Mouse (Mus musculus) kidney, adult 2 months (tissue): ENCODE measurements around the gene Oser1. TPM values are rescaled to one million over a fixed set of nuclear protein-coding genes. Genes with fewer than 3 reads are reported as not detected.

Source experiments
- DNase-seq: peaks from one replicate; pipeline ENCODE4 v3.0.0; 2021
- H3K27ac ChIP-seq: fragments of 200-500 bp; 2 replicates; pipeline ENCODE4 v1.5.1; 2012; ENCODE audit warnings: low read depth, low read length, control low read depth, inconsistent platforms; ENCODE audit not compliant: insufficient read depth
- H3K27me3 ChIP-seq: fragments of 200-500 bp; replicated peaks from 2 replicates; pipeline ENCODE4 v1.6.1; 2012; ENCODE audit warnings: mild to moderate bottlenecking, moderate library complexity, low read length, inconsistent platforms; ENCODE audit not compliant: control insufficient read depth, insufficient read depth
- H3K36me3 ChIP-seq: fragments of 200-500 bp; 2 replicates; pipeline ENCODE4 v1.6.1; 2012; ENCODE audit warnings: mild to moderate bottlenecking, moderate library complexity, low read length, inconsistent platforms; ENCODE audit not compliant: control insufficient read depth, insufficient read depth
- H3K4me1 ChIP-seq: fragments of 200-500 bp; 2 replicates; pipeline ENCODE4 v1.6.1; 2011; ENCODE audit warnings: low read length; ENCODE audit not compliant: control insufficient read depth, insufficient read depth
- H3K4me3 ChIP-seq: fragments of 200-500 bp; 2 replicates; pipeline ENCODE4 v1.5.1; 2011; ENCODE audit warnings: mild to moderate bottlenecking, low read depth, low read length, control low read depth; ENCODE audit not compliant: insufficient read depth
- CTCF ChIP-seq: fragments of 200-500 bp; conservative IDR thresholded peaks from 2 replicates; pipeline ENCODE4 v1.5.1; 2011; ENCODE audit warnings: low read depth, mild to moderate bottlenecking, control low read depth, low read length, moderate library complexity, mixed read lengths; ENCODE audit not compliant: insufficient read depth, insufficient read length
- POLR2A ChIP-seq: fragments of 200-500 bp; IDR thresholded peaks from one replicate; pipeline ENCODE4 v1.6.1; 2011; ENCODE audit warnings: low read depth, low read length, control low read depth
- WGBS: fragments of 180-500 bp; shearing (Covaris S2); methylation state at CpG from one replicate; pipeline ENCODE4 v1.1.7; 2018; 5-methylcytosine and 5-hydroxymethylcytosine counted together
- polyA plus RNA-seq: library from polyadenylated mRNA; depleted of rRNA; stranded (reverse); fragments of >200 nt; gene quantifications from 2 replicates; pipeline ENCODE4 v1.2.3, GENCODE M21; 2012

Oser1 gene
- polyA plus RNA-seq, 1 experiment, result 13.9 TPM

DNA sequence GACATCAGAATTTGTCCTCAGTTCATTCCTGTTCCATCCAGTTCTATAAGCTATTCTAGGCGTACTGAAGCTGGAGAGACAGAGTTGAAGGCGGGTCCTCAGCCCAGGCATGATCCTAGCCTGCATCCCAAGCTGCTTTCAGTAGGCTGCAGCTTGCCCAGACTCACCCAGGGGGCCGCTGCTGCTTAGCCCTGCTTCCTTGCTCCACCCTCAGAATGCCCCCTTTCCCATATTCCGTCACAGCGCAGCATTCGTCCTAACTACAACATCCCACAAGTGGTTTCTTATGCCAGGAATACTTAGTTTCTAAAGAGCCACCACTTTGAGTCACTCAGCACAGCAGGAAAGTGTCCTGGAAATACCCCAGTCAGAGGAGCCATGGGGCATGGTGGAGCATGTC, 29.5 kb downstream of the Oser1 start:
- no peak overlapping the region for H3K27ac ChIP-seq
- no peak overlapping the region for H3K4me3 ChIP-seq
- H3K36me3 ChIP-seq, result no peaks in the 10 kb centered on the region
- H3K4me1 ChIP-seq, result no peaks in the 10 kb centered on the region
- WGBS, result 78% methylated on average over 6 of the region's 6 CpGs
- DNase-seq, result no peak
- no peaks in the 10 kb centered on the region for H3K27me3 ChIP-seq
- TF ChIP-seq POLR2A (no peak), CTCF (no peak)

DNA sequence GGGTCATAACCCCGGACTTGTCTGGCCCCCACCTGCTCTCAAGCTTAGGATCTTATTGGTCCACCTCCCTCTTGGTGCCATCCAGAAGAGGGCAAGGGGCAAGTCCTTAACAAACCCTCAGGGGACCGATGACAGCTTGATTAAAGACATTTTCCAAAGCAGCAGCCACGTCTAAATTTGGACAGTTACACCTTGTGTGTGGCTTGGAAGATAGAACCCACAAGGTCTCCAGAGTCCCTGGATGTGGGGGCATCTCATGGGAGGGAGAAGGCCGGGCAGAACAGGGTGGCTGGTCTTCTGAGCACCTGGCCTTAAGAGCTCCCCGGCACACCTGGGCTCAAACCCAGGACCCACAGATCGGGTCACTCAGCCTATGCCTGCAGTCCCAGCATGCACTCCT, 30.5 kb downstream of the Oser1 start:
- DNase-seq, result no peak
- no peaks in the 10 kb centered on the region for H3K36me3 ChIP-seq

DNA sequence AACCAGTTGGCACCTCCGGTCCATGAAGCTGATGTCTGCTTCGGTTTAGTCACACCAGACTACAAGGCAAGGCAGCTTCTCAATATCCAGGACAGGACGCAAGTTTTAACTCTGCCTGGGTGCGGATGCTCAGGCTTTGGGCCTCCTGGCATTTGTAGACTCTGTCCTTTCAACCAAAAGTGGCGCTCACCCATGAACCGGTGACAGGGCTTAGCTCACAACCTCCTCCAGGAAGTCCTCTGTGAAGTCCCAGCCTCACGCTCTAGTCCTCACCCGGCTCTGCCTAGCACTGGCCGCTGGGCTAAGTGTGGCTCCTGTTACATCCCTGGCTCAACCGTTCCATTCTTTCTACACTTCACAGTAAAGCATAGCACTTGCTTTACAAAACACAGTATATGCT, 31.3 kb downstream of the Oser1 start:
- no peaks in the 10 kb centered on the region for H3K4me1 ChIP-seq
- H3K27me3 ChIP-seq, result no peaks in the 10 kb centered on the region
- H3K36me3 ChIP-seq, result no peaks in the 10 kb centered on the region
- WGBS, result 89% methylated on average over 10 of the region's 10 CpGs
- TF ChIP-seq POLR2A (no peak), CTCF (no peak)
- H3K4me3 ChIP-seq, result no peak overlapping the region
- H3K27ac ChIP-seq, result no peak overlapping the region
- DNase-seq, result no peak

More for the DNA sequence above, 30.5 kb downstream of the Oser1 start:
- H3K4me3 ChIP-seq, result no peak overlapping the region
- no peaks in the 10 kb centered on the region for H3K27me3 ChIP-seq
- H3K4me1 ChIP-seq, result no peaks in the 10 kb centered on the region
- no peak for TF ChIP-seq CTCF
- no peak for TF ChIP-seq POLR2A
- WGBS, result 68% methylated on average over 6 of the region's 6 CpGs
- no peak overlapping the region for H3K27ac ChIP-seq

DNA sequence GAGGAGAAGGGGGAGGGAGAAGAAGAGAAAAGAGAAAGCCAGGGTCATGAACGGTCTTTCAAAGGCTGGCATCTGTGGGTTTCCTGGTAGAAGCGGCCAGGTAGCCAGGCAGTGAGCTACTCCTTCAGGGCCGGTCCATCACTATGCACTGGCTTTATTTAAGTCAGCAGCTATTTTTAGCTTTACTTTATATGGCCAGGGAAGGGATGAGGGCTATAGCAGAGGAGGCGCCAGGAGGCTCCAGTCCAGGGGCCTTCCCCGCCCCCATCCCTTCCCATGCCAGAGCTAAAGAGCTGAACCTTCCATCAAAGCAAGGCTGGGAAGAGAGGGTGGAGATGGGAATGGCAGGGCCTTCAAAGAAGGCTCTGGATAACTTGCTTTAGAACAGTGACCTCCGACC, 32.1 kb downstream of the Oser1 start:
- DNase-seq, result no peak
- 76% methylated on average over 6 of the region's 6 CpGs for WGBS
- no peak overlapping the region for H3K27ac ChIP-seq

DNA sequence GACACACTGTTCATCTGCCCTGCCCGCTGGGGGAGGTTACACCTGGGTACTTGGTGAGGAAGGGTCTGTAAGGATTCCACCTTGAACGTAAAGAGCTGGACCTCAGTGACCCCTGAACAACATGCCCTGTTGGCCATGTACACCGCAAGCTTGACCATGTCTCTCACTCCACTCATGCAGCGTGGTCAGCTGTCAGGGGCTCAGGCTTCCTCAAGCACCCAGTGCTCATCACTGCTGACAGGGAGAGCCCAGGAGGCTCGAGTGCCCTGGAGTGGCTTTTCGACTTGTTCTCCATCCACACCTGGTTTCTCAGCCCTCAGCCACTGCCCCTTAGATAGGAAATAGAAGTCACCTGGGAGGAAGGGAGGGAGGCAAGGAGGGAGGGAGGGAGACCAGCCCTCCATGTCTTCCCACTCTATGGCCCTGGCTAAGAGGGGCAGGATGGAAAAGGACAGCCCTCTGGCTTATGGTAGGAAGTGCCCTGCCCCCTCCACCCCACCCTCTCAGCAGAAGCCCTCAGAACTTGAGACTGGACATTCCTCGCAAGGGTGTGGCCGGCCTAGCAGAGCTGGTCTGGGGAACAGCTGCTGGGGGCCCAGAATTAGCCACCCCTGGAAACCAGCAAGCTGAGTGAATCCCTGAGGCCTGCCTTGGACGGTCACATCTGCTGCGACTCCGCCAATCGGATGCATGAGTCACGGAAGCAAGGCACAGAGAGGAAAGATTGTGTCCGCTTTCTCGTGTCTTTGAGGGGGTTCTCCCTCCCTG, 37.9 kb downstream of the Oser1 start:
- no peak for DNase-seq
- TF ChIP-seq POLR2A, result no peak
- no peak for TF ChIP-seq CTCF
- 76% methylated on average over 15 of the region's 15 CpGs for WGBS
- no peaks in the 10 kb centered on the region for H3K27me3 ChIP-seq
- H3K4me3 ChIP-seq, result no peak overlapping the region
- no peaks in the 10 kb centered on the region for H3K36me3 ChIP-seq
- no peaks in the 10 kb centered on the region for H3K4me1 ChIP-seq
- H3K27ac ChIP-seq, result no peak overlapping the region

More for the DNA sequence above, 32.1 kb downstream of the Oser1 start:
- Histone ChIP-seq H3K27me3 (no peaks in the 10 kb centered on the region), H3K36me3 (no peaks in the 10 kb centered on the region), H3K4me3 (no peak overlapping the region), H3K4me1 (no peaks in the 10 kb centered on the region)
- TF ChIP-seq POLR2A, result no peak
- no peak for TF ChIP-seq CTCF

DNA sequence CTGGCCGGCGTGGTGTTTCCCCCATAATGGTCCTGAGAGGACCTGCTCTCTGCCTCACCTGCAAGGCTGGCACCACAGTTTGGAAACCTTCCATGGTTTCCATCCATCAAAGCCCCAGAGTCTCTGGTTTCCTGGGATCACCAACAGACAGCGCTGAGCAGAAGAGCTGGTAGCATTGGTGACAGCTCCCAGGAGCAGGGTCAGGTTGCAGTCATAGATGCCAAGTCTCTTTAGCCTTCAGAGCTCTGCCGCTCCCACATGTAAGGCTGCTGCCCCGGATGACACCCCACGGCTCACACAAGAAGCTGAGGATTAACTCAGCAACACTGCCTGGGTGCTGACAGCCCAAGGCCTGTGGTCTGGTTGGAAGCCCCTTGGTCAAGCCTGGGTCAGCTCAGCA, 39.4 kb downstream of the Oser1 start:
- DNase-seq, result no peak
- TF ChIP-seq POLR2A (no peak), CTCF (no peak)
- H3K27me3 ChIP-seq, result no peaks in the 10 kb centered on the region
- no peaks in the 10 kb centered on the region for H3K4me1 ChIP-seq
- no peak overlapping the region for H3K4me3 ChIP-seq
- H3K36me3 ChIP-seq, result no peaks in the 10 kb centered on the region
- 74% methylated on average over 6 of the region's 6 CpGs for WGBS
- H3K27ac ChIP-seq, result no peak overlapping the region

DNA sequence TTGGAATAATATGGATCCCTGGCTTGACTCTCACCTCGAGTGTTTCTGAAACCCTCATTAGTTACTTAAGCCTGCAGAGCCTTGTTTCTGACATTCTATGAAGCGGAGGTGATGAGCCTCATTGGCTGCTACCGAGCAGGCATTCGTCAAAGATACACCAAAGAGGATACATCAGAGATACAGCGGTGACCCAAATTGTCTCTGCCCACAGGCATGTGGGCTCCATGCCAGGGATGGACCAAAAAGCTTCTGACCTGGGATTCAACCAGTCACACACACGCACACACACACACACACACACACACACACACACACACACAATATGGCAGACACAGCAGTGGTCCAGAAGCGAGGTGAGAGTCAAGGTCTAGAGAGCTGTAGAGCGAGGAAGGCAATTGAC, 43.3 kb downstream of the Oser1 start:
- 83% methylated on average over 8 of the region's 8 CpGs for WGBS
- no peak for DNase-seq

More for the DNA sequence above, 43.3 kb downstream of the Oser1 start:
- H3K36me3 ChIP-seq, result no peaks in the 10 kb centered on the region
- no peak for TF ChIP-seq CTCF
- TF ChIP-seq POLR2A, result no peak
- no peaks in the 10 kb centered on the region for H3K4me1 ChIP-seq
- H3K4me3 ChIP-seq, result no peak overlapping the region
- no peak overlapping the region for H3K27ac ChIP-seq
- H3K27me3 ChIP-seq, result no peaks in the 10 kb centered on the region
